Mouse (Mus musculus) heart, embryonic 11.5 days (tissue): ENCODE data around the gene Khnyn. TPM values are rescaled to one million over a fixed set of nuclear protein-coding genes. Genes with fewer than 3 reads are reported as not detected.

Experiments
- ATAC-seq: fragments of 200-750 bp; cut with Nextera tagmentation; replicated peaks from 2 replicates; pipeline ENCODE4 v1.8.0; 2017; ENCODE audit warnings: moderate library complexity; ENCODE audit not compliant: insufficient number of reproducible peaks, low FRiP score, low TSS enrichment
- H3K27ac ChIP-seq: fragments of 300-500 bp; sonication (generic); 2 replicates; pipeline ENCODE4 v1.5.1; 2014; ENCODE audit warnings: mild to moderate bottlenecking, low read depth, low read length
- H3K27me3 ChIP-seq: fragments of 300-500 bp; sonication (generic); 2 replicates; pipeline ENCODE4 v1.6.1; 2014; ENCODE audit warnings: mild to moderate bottlenecking, low read length, mixed read lengths; ENCODE audit not compliant: control insufficient read depth, insufficient read depth
- H3K36me3 ChIP-seq: fragments of 300-500 bp; sonication (generic); 2 replicates; pipeline ENCODE4 v1.6.1; 2014; ENCODE audit warnings: mild to moderate bottlenecking, low read length, moderate library complexity, mixed read lengths; ENCODE audit not compliant: control insufficient read depth, insufficient read depth
- H3K4me1 ChIP-seq: fragments of 300-500 bp; sonication (generic); 2 replicates; pipeline ENCODE4 v1.6.1; 2014; ENCODE audit warnings: low read length; ENCODE audit not compliant: control insufficient read depth, insufficient read depth
- H3K4me2 ChIP-seq: fragments of 300-500 bp; sonication (generic); 2 replicates; pipeline ENCODE4 v1.6.1; 2014; ENCODE audit warnings: mild to moderate bottlenecking, moderate library complexity
- H3K4me3 ChIP-seq: fragments of 300-500 bp; sonication (generic); 2 replicates; pipeline ENCODE4 v1.5.1; 2014; ENCODE audit warnings: low read depth, low read length
- H3K9ac ChIP-seq: fragments of 300-500 bp; sonication (generic); 2 replicates; pipeline ENCODE4 v1.6.1; 2014; ENCODE audit warnings: mild to moderate bottlenecking, low read depth, low read length, moderate library complexity
- H3K9me3 ChIP-seq: fragments of 300-500 bp; sonication (generic); replicated peaks from 2 replicates; pipeline ENCODE4 v1.6.1; 2016; ENCODE audit warnings: low read length; ENCODE audit not compliant: control insufficient read depth
- WGBS: fragments of 180-500 bp; shearing (Covaris S2); extraction: QIAGEN DNeasy Blood & Tissue Kit; methylation state at CpG from one replicate; pipeline ENCODE4 v1.1.7; 2014; ENCODE audit not compliant: insufficient replicate concordance; 5-methylcytosine and 5-hydroxymethylcytosine counted together
- polyA plus RNA-seq: library from polyadenylated mRNA; unstranded; fragments of >200 nt; fragmentation: Nextera tagmentation; extraction: Ambion mirVana; gene quantifications from 2 replicates; pipeline ENCODE4 v1.2.1, GENCODE M21; 2014

Khnyn gene
- polyA plus RNA-seq, 1 experiment from 2014 or later: 6.0 TPM

- no peaks in the 10 kb centered on the region for H3K36me3 ChIP-seq
- peak within 1 kb of the TSS; percentile 93 for H3K9ac ChIP-seq
- ATAC-seq: peak; percentile 86
- H3K4me2 ChIP-seq: peak within 1 kb of the TSS; percentile 80
- 1% methylated on average over 32 of the region's 33 CpGs for WGBS
- peak within 1 kb of the TSS; percentile 97 for H3K27ac ChIP-seq
- peaks cover 40% of the 10 kb centered on the region for H3K4me1 ChIP-seq
- no peaks in the 10 kb centered on the region for H3K9me3 ChIP-seq
- peak within 1 kb of the TSS; percentile 73 for H3K4me3 ChIP-seq
- H3K27me3 ChIP-seq: no peaks in the 10 kb centered on the region
Measured at GRCm38 (mm10) chr14:55853621-55854285, 31.0 kb upstream of the Khnyn start, which contains the start of gene Nynrin. Nynrin (plus strand) TSS chr14:55854010.

GRCm38 (mm10) chr14:55854406-55855100 lies 30.2 kb upstream of the Khnyn start:
- Histone ChIP-seq H3K36me3 (0 out of 2 replicates have a peak, but pooled peaks cover 2% of the 10 kb centered on the region), H3K27ac (peak overlapping the region; percentile 97), H3K4me3 (peak overlapping the region; percentile 73), H3K27me3 (no peaks in the 10 kb centered on the region), H3K4me2 (peak overlapping the region; percentile 80), H3K4me1 (peaks cover 45% of the 10 kb centered on the region), H3K9ac (peak overlapping the region; percentile 93), H3K9me3 (no peaks in the 10 kb centered on the region)
- under 1% methylated on average over 9 of the region's 9 CpGs for WGBS
- ATAC-seq: peak; percentile 24; the same call in 1 of the 2 replicates

- 1% methylated on average over 4 of the region's 4 CpGs for WGBS
- H3K4me1 ChIP-seq: peaks cover 45% of the 10 kb centered on the region
Measured at GRCm38 (mm10) chr14:55855101-55855561, 29.6 kb upstream of the Khnyn start.

GRCm38 (mm10) chr14:55857588-55857987 lies 27.2 kb upstream of the Khnyn start:
- peak overlapping the region; percentile 56 for H3K4me2 ChIP-seq
- no peaks in the 10 kb centered on the region for H3K27me3 ChIP-seq
- WGBS: 40% methylated on average over 4 of the region's 4 CpGs
- no peak overlapping the region for H3K9ac ChIP-seq
- no peak for ATAC-seq
- H3K36me3 ChIP-seq: 0 out of 2 replicates have a peak, but pooled peaks cover 2% of the 10 kb centered on the region
- H3K4me3 ChIP-seq: no peak overlapping the region
- H3K27ac ChIP-seq: peak overlapping the region; percentile 35; the same call in 1 of the 2 replicates
- no peaks in the 10 kb centered on the region for H3K9me3 ChIP-seq
- H3K4me1 ChIP-seq: peaks cover 52% of the 10 kb centered on the region

More at GRCm38 (mm10) chr14:55855101-55855561, 29.6 kb upstream of the Khnyn start:
- peak overlapping the region; percentile 80 for H3K4me2 ChIP-seq
- H3K4me3 ChIP-seq: peak overlapping the region; percentile 73
- 0 out of 2 replicates have a peak, but pooled peaks cover 2% of the 10 kb centered on the region for H3K36me3 ChIP-seq
- H3K27me3 ChIP-seq: no peaks in the 10 kb centered on the region
- peak overlapping the region; percentile 93 for H3K9ac ChIP-seq
- peak; percentile 32; the same call in 1 of the 2 replicates for ATAC-seq
- H3K27ac ChIP-seq: peak overlapping the region; percentile 97
- no peaks in the 10 kb centered on the region for H3K9me3 ChIP-seq

GRCm38 (mm10) chr14:55862186-55862585 lies 22.6 kb upstream of the Khnyn start:
- peaks cover 29% of the 10 kb centered on the region for H3K4me1 ChIP-seq
- H3K9ac ChIP-seq: no peak overlapping the region

GRCm38 (mm10) chr14:55862970-55863369 lies 21.8 kb upstream of the Khnyn start:
- no peak overlapping the region for H3K4me2 ChIP-seq
- ATAC-seq: no peak
- peaks cover 22% of the 10 kb centered on the region for H3K4me1 ChIP-seq
- no peaks in the 10 kb centered on the region for H3K9me3 ChIP-seq
- H3K4me3 ChIP-seq: no peak overlapping the region
- no peak overlapping the region for H3K27ac ChIP-seq
- no peak overlapping the region for H3K9ac ChIP-seq
- 83% methylated on average over 10 of the region's 10 CpGs for WGBS
- H3K36me3 ChIP-seq: peaks cover 22% of the 10 kb centered on the region
- no peaks in the 10 kb centered on the region for H3K27me3 ChIP-seq

More at GRCm38 (mm10) chr14:55862186-55862585, 22.6 kb upstream of the Khnyn start:
- 65% methylated on average over 6 of the region's 6 CpGs for WGBS
- Histone ChIP-seq H3K27me3 (no peaks in the 10 kb centered on the region), H3K27ac (peak overlapping the region; percentile 15; the same call in 1 of the 2 replicates), H3K4me3 (no peak overlapping the region), H3K36me3 (peaks cover 22% of the 10 kb centered on the region), H3K4me2 (no peak overlapping the region), H3K9me3 (no peaks in the 10 kb centered on the region)
- ATAC-seq: no peak

- Histone ChIP-seq H3K4me3 (no peak overlapping the region), H3K4me1 (peaks cover 18% of the 10 kb centered on the region), H3K27ac (no peak overlapping the region), H3K9ac (no peak overlapping the region), H3K27me3 (no peaks in the 10 kb centered on the region), H3K9me3 (no peaks in the 10 kb centered on the region), H3K4me2 (no peak overlapping the region), H3K36me3 (peaks cover 28% of the 10 kb centered on the region)
- ATAC-seq: no peak; the same call in 1 of the 2 replicates
- WGBS: 24% methylated on average over 7 of the region's 7 CpGs
Measured at GRCm38 (mm10) chr14:55863773-55864172, 21.0 kb upstream of the Khnyn start.

GRCm38 (mm10) chr14:55866962-55867361 lies 17.8 kb upstream of the Khnyn start:
- WGBS: 36% methylated on average over 4 of the region's 4 CpGs
- Histone ChIP-seq H3K27me3 (no peaks in the 10 kb centered on the region), H3K4me2 (no peak overlapping the region), H3K27ac (no peak overlapping the region), H3K9ac (no peak overlapping the region), H3K4me3 (no peak overlapping the region), H3K36me3 (peaks cover 46% of the 10 kb centered on the region), H3K4me1 (peaks cover 1% of the 10 kb centered on the region), H3K9me3 (no peaks in the 10 kb centered on the region)
- ATAC-seq: no peak
